Mouse (Mus musculus) liver (tissue): Measurements from ENCODE around the gene Lama2.
A peak's percentile ranks its signal among the peaks of the same experiment; 100 is the strongest.

Experiments
- DNase-seq: peaks from one replicate; pipeline ENCODE4 v3.0.0-alpha.2; 2020; ENCODE audit warnings: mixed read lengths

Lama2 gene

GRCm38 (mm10) chr10:27619658-27620057 lies at the start of gene Lama2:
Gene Lama2, minus strand, starts transcription at chr10:27619758.
- no peak for DNase-seq

GRCm38 (mm10) chr10:27664391-27664790 lies 44.8 kb upstream of the Lama2 start:
- DNase-seq, result no peak

GRCm38 (mm10) chr10:27663396-27663795 lies 43.8 kb upstream of the Lama2 start:
- DNase-seq, result no peak

- no peak for DNase-seq
These were observed 34.6 kb upstream of the Lama2 start for GRCm38 (mm10) chr10:27654164-27654563.

- DNase-seq, result no peak
These were observed 33.3 kb upstream of the Lama2 start for GRCm38 (mm10) chr10:27652694-27653335.

- no peak for DNase-seq
These were observed 16.2 kb upstream of the Lama2 start for GRCm38 (mm10) chr10:27635721-27636120.

- no peak for DNase-seq
These were observed 11.4 kb upstream of the Lama2 start for GRCm38 (mm10) chr10:27631002-27631401.

GRCm38 (mm10) chr10:27621697-27622449 lies 2.3 kb upstream of the Lama2 start:
- DNase-seq, result no peak

GRCm38 (mm10) chr10:27617522-27618020 lies 2.0 kb downstream of the Lama2 start:
- DNase-seq, result peak; percentile 3

GRCm38 (mm10) chr10:27616641-27617415 lies 2.7 kb downstream of the Lama2 start:
- peak; percentile 3 for DNase-seq

GRCm38 (mm10) chr10:27595675-27596074 lies 23.9 kb downstream of the Lama2 start:
- DNase-seq, result no peak

GRCm38 (mm10) chr10:27533217-27533616 lies 86.3 kb downstream of the Lama2 start:
- DNase-seq, result no peak

GRCm38 (mm10) chr10:27508847-27509459 lies 110.6 kb downstream of the Lama2 start:
- DNase-seq, result no peak

- DNase-seq, result no peak
These were observed 118.7 kb downstream of the Lama2 start for GRCm38 (mm10) chr10:27500863-27501262.

- DNase-seq, result no peak
These were observed 131.1 kb downstream of the Lama2 start for GRCm38 (mm10) chr10:27488452-27488851.

- DNase-seq, result no peak
These were observed 135.5 kb downstream of the Lama2 start for GRCm38 (mm10) chr10:27484041-27484440.

- DNase-seq, result no peak
These were observed 144.0 kb downstream of the Lama2 start for GRCm38 (mm10) chr10:27475540-27475939.

- DNase-seq, result no peak
These were observed 151.3 kb downstream of the Lama2 start for GRCm38 (mm10) chr10:27468274-27468673.

GRCm38 (mm10) chr10:27413583-27414465 lies 205.7 kb downstream of the Lama2 start:
- no peak for DNase-seq

GRCm38 (mm10) chr10:27390753-27391152 lies 228.8 kb downstream of the Lama2 start:
- DNase-seq, result no peak

GRCm38 (mm10) chr10:27387531-27387930 lies 232.0 kb downstream of the Lama2 start:
- no peak for DNase-seq

GRCm38 (mm10) chr10:27384636-27385035 lies 234.9 kb downstream of the Lama2 start:
- no peak for DNase-seq
